Mouse (Mus musculus) limb, embryonic 14.5 days (tissue): ENCODE data around the gene Dlg2. TPM values are rescaled to one million over a fixed set of nuclear protein-coding genes. Genes with fewer than 3 reads are reported as not detected.

Experiments used
- ATAC-seq: fragments of 200-750 bp; cut with Nextera tagmentation; 2 replicates; pipeline ENCODE4 v1.8.0; 2017; ENCODE audit warnings: low read depth, moderate number of reproducible peaks, moderate TSS enrichment; ENCODE audit not compliant: low FRiP score
- DNase-seq: peaks from one replicate; pipeline ENCODE4 v3.0.0-alpha.2; 2015; ENCODE audit warnings: low spot score
- H3K27ac ChIP-seq: fragments of 300-500 bp; sonication (generic); replicated peaks from 2 replicates; pipeline ENCODE4 v1.5.1; 2014; ENCODE audit warnings: low read depth, mild to moderate bottlenecking, low read length, moderate library complexity, mixed read lengths
- H3K27me3 ChIP-seq: fragments of 300-500 bp; sonication (generic); 2 replicates; pipeline ENCODE4 v1.6.1; 2014; ENCODE audit warnings: low read length, mixed read lengths; ENCODE audit not compliant: control insufficient read depth, insufficient read depth
- H3K36me3 ChIP-seq: fragments of 300-500 bp; sonication (generic); 2 replicates; pipeline ENCODE4 v1.6.1; 2014; ENCODE audit warnings: mild to moderate bottlenecking, low read length, moderate library complexity, mixed read lengths; ENCODE audit not compliant: control insufficient read depth, insufficient read depth
- H3K4me1 ChIP-seq: fragments of 300-500 bp; sonication (generic); 2 replicates; pipeline ENCODE4 v1.6.1; 2014; ENCODE audit warnings: antibody characterized with exemption, low read length, mixed read lengths; ENCODE audit not compliant: control insufficient read depth, insufficient read depth
- H3K4me2 ChIP-seq: fragments of 300-500 bp; sonication (generic); replicated peaks from 2 replicates; pipeline ENCODE4 v1.6.1; 2014; ENCODE audit warnings: low read depth, mild to moderate bottlenecking, low read length, moderate library complexity; ENCODE audit not compliant: severe bottlenecking
- H3K4me3 ChIP-seq: fragments of 300-500 bp; sonication (generic); replicated peaks from 2 replicates; pipeline ENCODE4 v1.5.1; 2014; ENCODE audit warnings: low read length
- H3K9ac ChIP-seq: fragments of 300-500 bp; sonication (generic); 2 replicates; pipeline ENCODE4 v1.6.1; 2014; ENCODE audit warnings: mild to moderate bottlenecking, low read depth, low read length, moderate library complexity; ENCODE audit not compliant: severe bottlenecking
- H3K9me3 ChIP-seq: fragments of 300-500 bp; sonication (generic); 2 replicates; pipeline ENCODE4 v1.6.1; 2016; ENCODE audit warnings: low read length; ENCODE audit not compliant: control insufficient read depth
- POLR2A ChIP-seq: fragments of 200-500 bp; IDR thresholded peaks from 2 replicates; pipeline ENCODE4 v1.8.0; 2012; ENCODE audit warnings: inconsistent platforms, mild to moderate bottlenecking, moderate library complexity, borderline replicate concordance; ENCODE audit not compliant: insufficient read depth, insufficient read length; ENCODE audit errors: extremely low read depth
- WGBS: fragments of 180-500 bp; shearing (Covaris S2); extraction: QIAGEN DNeasy Blood & Tissue Kit; methylation state at CpG from one replicate; pipeline ENCODE4 v1.1.7; 2014; 5-methylcytosine and 5-hydroxymethylcytosine counted together
- polyA plus RNA-seq, 2 experiments: library from polyadenylated mRNA; depleted of rRNA in 1 of 2; stranded (reverse) in 1 of 2; unstranded in 1 of 2; fragments of >200 nt; fragmentation: Nextera tagmentation in 1 of 2; extraction: Ambion mirVana in 1 of 2; gene quantifications; 2 replicates each; pipeline versions ENCODE4 v1.2.1 to v1.2.3; 2012 to 2014

Gene Dlg2
- polyA plus RNA-seq, 2 experiments, result 4.6 to 7.3 TPM

GRCm38 (mm10) chr7:91720318-91720717 lies 1243.8 kb downstream of the Dlg2 start:
- Histone ChIP-seq H3K4me1 (no peaks in the 10 kb centered on the region), H3K27ac (no peak overlapping the region), H3K9ac (no peak overlapping the region), H3K36me3 (no peaks in the 10 kb centered on the region), H3K27me3 (no peaks in the 10 kb centered on the region), H3K4me3 (no peak overlapping the region), H3K9me3 (no peaks in the 10 kb centered on the region), H3K4me2 (no peak overlapping the region)
- no peak for DNase-seq
- TF ChIP-seq POLR2A, result no peak
- no peak for ATAC-seq

- 53% methylated on average over 5 of the region's 5 CpGs for WGBS
- no peak overlapping the region for H3K4me3 ChIP-seq
- ATAC-seq, result no peak
- no peak overlapping the region for H3K4me2 ChIP-seq
- H3K27ac ChIP-seq, result no peak overlapping the region
- DNase-seq, result no peak
- H3K4me1 ChIP-seq, result no peaks in the 10 kb centered on the region
- H3K27me3 ChIP-seq, result no peaks in the 10 kb centered on the region
- H3K36me3 ChIP-seq, result no peaks in the 10 kb centered on the region
- H3K9ac ChIP-seq, result no peak overlapping the region
- H3K9me3 ChIP-seq, result no peaks in the 10 kb centered on the region
- no peak for TF ChIP-seq POLR2A
Observed at GRCm38 (mm10) chr7:91724397-91724796, 1247.9 kb downstream of the Dlg2 start.

- WGBS, result 74% methylated on average over 3 of the region's 3 CpGs
- no peak for DNase-seq
- Histone ChIP-seq H3K27ac (no peak overlapping the region), H3K4me3 (no peak overlapping the region), H3K9ac (no peak overlapping the region), H3K36me3 (no peaks in the 10 kb centered on the region), H3K27me3 (no peaks in the 10 kb centered on the region), H3K4me2 (no peak overlapping the region), H3K9me3 (no peaks in the 10 kb centered on the region), H3K4me1 (no peaks in the 10 kb centered on the region)
- no peak for ATAC-seq
- TF ChIP-seq POLR2A, result no peak
Observed at GRCm38 (mm10) chr7:91740748-91741147, 1264.3 kb downstream of the Dlg2 start.

- no peak for DNase-seq
- Histone ChIP-seq H3K9ac (no peak overlapping the region), H3K27ac (no peak overlapping the region), H3K27me3 (no peaks in the 10 kb centered on the region), H3K4me3 (no peak overlapping the region), H3K4me2 (no peak overlapping the region), H3K36me3 (no peaks in the 10 kb centered on the region), H3K9me3 (no peaks in the 10 kb centered on the region), H3K4me1 (no peaks in the 10 kb centered on the region)
- TF ChIP-seq POLR2A, result no peak
- no peak for ATAC-seq
Observed at GRCm38 (mm10) chr7:91753151-91753861, 1276.8 kb downstream of the Dlg2 start.

- no peak for TF ChIP-seq POLR2A
- H3K27me3 ChIP-seq, result no peaks in the 10 kb centered on the region
- DNase-seq, result no peak
- no peaks in the 10 kb centered on the region for H3K36me3 ChIP-seq
- H3K9me3 ChIP-seq, result no peaks in the 10 kb centered on the region
- H3K27ac ChIP-seq, result no peak overlapping the region
- H3K4me1 ChIP-seq, result no peaks in the 10 kb centered on the region
- no peak overlapping the region for H3K4me2 ChIP-seq
- H3K9ac ChIP-seq, result no peak overlapping the region
- no peak overlapping the region for H3K4me3 ChIP-seq
- ATAC-seq, result no peak
Observed at GRCm38 (mm10) chr7:91767648-91768047, 1291.2 kb downstream of the Dlg2 start.

- Histone ChIP-seq H3K9me3 (no peaks in the 10 kb centered on the region), H3K27ac (no peak overlapping the region), H3K27me3 (no peaks in the 10 kb centered on the region), H3K36me3 (no peaks in the 10 kb centered on the region), H3K4me2 (no peak overlapping the region), H3K4me3 (no peak overlapping the region), H3K4me1 (no peaks in the 10 kb centered on the region), H3K9ac (no peak overlapping the region)
- ATAC-seq, result no peak
- no peak for DNase-seq
- no peak for TF ChIP-seq POLR2A
Observed at GRCm38 (mm10) chr7:91778673-91779072, 1302.2 kb downstream of the Dlg2 start.
